Mouse (Mus musculus) embryo, embryonic 10.5 days (tissue): ENCODE results near the gene Appl1.

Source experiments
- DNase-seq: peaks from one replicate; pipeline ENCODE4 v3.0.0-alpha.2; 2015; ENCODE audit warnings: low spot score

The Appl1 gene

DNA sequence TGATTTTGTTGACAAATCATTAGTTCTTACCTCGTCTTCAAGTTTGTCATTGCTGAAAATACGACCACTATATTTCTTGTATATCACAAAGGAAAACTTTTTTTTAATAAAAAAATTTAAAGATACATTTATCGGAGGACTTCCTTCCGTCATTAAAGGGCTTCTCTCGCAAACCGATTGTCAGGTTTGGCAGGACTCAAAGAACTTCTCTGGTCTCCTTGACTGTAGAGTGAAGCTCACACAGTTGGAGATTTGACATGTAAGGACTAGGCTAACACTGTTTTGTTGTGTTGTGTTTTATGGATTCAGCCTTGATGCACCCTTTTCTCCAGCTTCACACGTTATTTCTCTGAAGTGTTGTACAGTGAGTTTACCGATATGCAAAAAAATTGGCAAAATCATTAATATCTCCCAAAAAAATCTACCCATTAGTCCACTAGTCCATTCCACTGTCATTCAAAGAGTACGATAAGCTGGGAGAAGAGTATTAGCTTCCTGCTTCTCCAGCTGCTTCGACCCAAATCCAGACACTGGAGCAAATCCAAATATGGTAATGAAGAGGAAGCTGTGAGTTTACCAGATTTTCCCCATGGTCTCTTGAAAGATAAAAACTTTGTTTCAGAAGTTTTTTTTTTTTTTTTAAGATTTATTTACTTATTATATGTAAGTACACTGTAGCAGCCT lies at the start of gene Appl1:
Gene Appl1 (minus strand): TSS at position 127 of the 684 bp plus-strand sequence.
- peak; percentile 31 for DNase-seq

DNA sequence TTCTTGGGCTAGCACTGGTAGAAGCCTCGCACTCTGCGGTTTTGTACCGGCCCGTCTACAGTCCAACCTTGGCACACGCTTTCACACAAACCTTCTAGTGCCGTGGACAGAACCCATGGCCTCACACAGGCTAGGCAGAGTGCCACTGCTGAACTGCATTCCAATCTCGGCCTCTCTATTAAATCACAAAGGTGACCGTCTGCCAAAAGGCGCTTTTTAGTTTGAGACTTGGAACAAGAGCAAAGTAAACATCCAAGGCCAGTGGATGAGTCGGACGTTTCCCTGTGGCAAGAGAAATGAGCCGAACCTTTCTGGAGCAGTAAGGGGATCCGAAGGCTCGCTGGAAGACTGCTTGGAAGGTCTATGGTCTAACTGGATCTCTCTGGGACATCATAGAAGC lies 48.8 kb upstream of the Appl1 start:
- DNase-seq = no peak

DNA sequence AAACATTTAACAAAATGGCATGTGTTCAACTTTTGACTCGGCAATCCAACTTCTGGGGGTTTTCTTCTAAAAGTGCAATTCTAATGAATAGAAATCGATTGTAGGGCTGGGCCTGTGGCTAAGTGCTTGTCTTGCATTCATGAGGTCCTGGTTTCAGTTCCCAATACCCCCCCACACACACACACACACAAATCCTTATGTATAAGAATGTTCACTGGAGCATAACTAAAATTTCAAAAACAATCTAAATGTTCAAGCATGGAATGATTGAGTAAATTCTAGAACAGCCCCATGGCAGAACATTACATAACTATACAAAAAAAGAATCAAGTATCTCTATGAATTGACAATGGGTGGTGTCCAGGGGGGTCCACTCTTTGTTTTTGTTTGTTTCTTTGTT lies 46.9 kb upstream of the Appl1 start:
- DNase-seq = no peak

DNA sequence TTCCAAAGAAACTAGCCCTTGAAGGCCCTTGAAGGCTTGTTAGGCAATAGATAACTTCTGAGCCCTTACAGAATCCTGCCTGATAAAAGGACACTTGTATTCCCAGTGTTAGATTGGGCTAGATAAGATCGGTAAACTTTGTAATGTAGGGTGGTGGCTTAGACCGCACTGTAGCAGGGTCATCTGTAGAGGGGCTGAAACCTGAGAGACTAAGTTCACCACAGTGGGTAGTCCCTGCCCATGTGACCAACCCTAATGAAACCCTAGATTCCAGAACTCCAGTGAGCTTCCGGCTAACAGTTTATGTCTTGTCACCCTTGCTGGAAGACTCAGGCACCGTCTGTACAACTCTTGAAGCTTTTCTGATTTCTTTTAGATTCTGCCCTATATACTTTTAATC lies 42.6 kb upstream of the Appl1 start:
- no peak for DNase-seq

DNA sequence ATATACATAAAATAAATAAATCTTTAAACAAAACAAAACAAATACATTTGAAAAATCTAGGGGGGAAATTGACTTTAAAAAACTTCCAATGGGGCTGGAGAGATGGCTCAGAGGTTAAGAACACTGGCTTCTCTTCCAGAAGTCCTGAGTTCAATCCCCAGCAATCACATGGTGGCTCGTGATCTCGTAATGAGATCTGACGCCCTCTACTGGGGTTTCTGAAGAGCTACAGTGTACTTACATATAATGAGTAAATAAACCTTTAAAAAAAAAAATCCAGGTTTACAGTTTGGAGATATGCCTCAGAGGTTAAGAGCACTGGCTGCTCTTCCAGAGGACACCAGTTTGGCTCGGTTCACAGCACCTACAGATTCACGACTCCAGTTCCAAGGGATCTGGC lies 40.5 kb upstream of the Appl1 start:
- no peak for DNase-seq

DNA sequence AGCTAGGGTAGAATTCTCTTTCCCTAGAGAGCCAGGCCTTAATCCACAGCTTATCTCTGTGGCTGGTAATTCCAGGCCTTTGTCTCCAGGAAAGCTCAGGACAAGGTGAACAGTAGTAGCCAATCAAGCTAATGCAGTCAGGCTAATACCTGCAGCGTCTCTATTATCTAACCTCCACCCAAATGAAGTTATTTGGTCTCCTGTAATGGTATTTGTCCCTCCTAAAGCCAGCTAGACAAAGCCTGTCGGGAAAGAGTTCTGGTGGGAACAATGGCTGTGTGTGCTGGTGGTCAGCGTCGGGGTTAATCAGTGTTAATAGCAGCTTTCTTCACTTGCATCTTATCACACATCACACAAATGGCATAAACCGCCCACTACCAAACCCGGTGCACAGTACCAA lies 34.9 kb upstream of the Appl1 start:
- DNase-seq = no peak

DNA sequence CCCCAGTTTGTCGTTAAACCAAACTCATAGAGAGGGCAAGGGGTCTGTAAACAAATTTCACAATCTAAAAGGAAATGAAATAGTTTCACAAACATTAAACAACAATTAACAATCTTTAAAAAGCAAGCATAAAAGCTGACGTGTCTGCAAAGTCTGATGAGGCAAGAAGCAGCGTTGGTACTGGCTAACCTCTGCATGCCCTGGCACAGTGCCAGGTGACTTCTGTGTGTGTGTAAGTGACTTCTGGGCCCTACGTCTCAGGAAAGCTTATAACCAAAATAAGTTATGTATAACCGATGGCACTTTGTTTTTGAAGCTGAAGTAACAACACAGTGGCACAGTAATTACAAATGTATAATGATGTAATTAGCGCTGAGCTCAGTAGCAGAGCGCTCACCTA lies 33.9 kb upstream of the Appl1 start:
- DNase-seq = no peak

DNA sequence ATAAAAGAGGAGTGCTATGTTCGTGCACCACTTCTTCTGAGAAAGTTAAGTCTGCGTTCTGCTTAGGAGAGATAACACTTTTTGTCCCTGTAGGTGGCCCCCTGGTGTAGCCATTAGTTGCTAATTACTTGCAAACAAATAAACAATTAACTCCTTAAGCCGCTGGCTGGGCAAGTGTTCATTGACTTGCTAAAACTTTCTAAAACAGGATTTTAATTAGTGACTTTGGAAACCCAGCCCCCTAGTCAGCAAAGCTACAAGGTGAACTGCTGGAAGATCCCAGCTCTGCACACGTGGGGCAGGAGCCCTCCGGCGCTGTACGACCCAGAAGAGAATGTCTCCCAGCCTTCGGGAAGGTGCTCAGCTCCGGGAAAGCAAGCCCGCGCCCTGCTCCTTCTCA lies 29.4 kb upstream of the Appl1 start:
- no peak for DNase-seq

DNA sequence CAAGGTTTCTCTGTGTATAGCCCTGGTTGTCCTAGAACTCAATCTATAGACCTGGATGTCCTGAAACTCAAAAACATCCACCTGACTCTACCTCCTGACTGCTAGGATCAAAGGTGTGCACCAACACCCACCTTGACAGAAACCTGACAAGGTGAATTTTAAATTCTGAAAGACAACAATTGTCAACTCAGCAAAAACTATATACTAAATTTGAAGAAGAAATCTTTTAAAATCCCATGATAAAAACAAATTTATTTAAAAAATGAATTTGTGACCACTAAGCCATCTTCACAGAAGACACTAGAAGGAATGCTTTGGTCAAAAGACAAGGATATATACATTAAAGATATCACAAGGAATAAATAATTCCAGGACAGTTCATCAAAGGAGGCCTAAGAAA lies 25.2 kb upstream of the Appl1 start:
- DNase-seq = no peak

DNA sequence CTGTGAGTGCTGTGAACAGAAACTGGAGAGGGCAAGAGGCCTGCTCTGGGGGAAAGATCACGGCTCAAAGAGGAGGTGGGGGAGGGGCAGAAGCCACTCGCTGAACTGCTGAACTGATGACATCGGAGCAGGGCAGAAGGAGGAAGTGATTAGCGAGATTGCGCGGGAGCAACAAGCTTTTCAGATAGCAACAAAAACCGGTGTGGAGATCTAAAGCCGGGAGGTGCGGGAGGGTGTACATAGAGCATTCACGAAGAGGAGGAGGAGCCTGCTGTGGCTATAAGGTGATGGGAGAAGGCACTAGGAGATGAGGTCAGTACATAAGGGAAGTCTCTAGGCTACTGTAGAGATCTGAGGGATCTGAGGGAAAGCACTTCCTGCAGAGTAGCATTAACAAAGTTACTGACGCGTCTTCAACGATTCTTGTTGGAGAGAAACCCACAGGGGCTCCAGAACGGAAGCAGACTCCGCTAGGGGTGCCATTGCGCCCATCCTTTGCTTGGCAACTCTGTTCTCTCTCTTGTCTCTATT lies 23.2 kb upstream of the Appl1 start, which contains the start of gene Hesx1:
Gene Hesx1 (plus strand): TSS at position 206 of the 531 bp plus-strand sequence.
- DNase-seq = peak; percentile 88

DNA sequence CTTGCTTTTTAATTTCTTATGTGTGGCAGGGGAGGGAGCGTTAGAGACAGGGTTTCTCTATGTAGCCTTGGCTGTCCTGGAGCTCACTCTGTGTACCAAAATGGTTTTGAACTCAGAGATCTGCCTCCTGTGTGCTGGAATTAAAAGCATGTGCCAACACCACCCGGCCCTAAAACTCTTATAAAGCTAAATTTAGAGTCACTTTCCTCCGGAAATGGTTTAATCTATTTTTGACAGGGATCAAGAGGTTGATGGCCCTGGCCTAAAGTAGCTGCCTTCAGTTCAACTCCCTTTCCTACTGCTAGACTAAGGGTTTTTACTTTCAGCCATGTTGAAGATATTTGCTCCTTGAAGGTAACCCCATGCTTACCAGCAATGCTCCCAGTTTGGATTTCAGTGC lies 22.4 kb upstream of the Appl1 start:
- DNase-seq = peak; percentile 27

DNA sequence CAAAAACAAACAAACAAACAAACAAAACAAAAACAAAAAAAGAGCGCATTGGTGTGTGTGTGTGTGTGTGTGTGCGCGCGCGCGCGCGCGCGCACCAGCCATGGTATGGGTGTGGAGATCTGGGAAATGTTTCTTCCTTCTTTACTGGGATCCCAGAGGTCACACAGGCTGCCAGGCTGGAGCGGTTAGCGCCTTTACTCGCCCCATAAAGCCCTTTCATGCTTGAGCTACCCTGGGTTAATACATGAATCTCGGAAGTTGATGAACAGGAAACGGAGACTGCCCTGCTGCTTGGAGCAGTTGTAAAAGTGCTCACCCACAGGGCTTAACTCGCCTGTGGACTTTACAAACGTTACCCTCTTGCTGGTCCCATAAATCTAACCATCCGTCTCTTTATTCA lies 20.6 kb upstream of the Appl1 start:
- DNase-seq = peak; percentile 33

DNA sequence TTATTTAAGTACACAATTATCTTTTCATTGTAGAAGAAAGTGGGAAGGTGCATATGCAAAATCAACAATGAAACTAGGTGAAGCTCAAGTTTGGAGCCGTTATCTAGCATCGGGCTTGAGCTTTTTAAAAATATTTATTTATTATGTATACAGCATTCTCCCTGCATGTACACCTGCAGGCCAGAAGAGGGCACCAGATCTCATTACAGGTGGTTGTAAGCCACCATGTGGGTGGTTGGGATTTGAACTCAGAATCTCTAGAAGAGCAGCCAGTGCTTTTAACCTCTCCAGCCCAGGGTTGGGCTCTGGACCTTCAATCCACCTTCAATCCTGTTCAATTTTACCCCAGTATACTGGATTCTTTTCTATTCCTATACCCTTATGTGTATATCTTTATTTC lies 17.7 kb upstream of the Appl1 start:
- peak; percentile 20 for DNase-seq

DNA sequence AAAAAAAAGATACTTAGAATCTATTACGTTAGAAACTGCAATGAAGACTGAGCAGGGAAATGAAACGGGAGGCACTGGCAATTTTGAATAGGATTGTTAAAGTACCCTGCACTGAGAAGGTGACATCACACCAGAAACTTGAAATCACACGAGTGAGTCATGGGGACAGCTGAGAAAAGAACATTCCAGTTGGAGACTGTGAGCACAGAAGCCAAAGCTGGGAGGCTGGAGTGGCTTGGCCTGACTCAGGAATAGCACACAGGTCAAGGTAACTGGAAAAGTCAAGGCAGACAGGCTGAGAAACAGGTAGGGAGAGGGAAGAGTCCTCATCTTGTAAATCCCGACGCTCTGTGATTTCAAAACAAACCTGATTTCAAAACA lies 11.1 kb upstream of the Appl1 start:
- DNase-seq = no peak

DNA sequence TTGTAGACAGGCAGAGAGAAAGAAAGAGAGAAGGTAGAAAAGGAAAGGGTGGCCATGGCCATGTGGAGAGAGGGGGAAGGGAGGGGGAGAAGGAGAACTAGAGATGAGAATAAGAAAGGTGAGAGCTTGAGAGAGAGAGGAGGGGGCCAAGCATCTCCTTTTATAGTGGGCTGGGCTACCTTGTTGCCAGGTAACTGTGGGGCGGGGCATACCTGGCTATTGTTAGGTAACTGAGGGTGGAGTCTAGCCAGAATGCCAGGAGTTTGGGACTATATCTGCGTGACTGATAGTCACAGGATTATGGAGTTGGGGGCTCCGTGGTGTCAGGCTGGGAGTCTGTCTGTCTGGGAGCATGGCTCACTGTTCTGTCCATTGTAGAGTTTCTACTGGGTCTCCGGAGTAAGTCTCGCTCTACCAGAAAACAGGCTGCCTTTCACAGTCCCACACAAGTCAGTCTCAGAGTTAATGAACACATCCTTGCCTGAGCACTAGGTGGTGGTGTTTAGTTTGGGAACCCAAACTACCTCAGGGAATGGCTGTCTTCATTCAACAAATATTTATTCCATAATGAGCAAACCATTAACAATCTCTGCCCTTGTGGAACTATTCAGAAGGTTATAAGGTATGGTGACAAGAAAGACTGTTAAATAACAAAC lies 10.6 kb upstream of the Appl1 start:
- no peak for DNase-seq

DNA sequence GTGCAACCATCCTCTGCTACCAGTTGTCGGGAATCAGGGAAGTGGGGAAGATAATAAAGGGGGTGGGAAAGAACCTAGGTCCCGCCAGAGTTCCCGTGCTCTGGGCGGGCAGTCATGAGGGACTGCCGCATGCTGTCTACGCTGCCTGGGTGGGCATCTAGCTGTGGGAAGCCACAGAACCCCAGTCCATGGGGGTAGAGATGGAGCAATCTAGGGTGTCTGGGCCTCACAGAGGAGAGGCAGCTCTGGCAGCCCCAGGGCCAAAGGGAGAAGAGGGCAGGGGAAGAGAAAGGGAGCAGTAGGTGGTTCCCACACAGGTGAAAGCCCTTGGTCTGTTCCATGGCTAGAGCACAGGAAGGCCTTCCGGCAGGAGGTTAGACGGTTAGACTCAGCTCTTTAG lies 10.0 kb upstream of the Appl1 start:
- no peak for DNase-seq

DNA sequence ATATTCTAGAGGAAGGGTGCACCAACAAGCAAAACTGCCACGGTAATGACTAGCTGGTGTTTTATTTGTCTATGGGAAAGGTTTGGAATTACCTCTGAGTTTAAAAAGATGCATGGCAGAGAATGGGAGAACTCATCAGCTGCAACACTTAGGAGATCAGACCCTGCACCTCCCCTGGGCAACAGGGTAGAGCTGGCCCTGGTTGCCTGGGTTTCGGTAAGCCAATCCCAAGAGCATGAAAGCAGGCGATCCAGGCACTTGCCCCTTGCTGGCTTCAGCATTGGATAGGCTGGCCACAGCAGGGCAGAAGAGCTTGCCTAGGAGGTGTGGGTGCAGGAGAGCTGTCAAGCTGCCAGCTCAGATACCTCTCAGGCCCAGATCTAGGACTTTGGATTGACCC lies 8.8 kb upstream of the Appl1 start:
- no peak for DNase-seq

DNA sequence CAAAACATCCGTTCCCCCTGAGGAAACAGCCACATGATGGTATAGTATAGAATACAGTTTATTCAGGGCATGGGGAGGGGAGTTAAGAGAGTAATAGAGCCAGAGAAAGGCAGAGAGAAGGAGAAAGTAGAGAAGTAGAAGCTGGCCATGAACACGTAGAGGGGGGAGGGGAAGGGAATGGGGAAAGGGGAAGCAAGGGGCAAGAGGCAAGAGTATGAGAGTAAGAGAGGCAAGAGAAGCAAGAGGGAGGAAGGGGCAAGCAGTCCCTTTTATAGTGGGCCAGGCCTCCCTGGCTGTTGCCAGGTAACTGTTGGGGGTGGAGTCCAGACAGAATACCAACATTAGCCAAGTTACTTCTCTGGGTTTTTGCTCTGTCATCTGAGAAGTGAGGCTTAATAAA lies 6.5 kb upstream of the Appl1 start:
- peak; percentile 21 for DNase-seq

DNA sequence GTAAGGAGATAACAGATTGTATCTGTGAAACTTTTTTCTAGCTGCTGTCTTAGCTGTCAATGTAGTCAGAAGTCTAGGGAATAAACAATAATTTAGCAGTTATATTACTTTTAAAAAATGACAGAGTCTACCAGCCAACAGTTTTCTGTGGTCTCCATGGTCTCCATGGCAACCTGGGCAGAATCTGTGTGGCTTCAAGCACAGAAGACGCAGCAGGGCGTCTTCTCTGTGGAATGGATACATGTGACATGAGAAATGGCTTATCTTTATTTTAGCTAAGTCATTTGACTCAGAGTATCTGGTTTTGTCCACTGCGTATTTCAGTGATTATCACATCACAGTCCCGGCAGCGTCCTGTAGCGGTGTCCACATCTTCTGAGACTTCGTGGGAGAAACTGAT lies 5.2 kb upstream of the Appl1 start:
- DNase-seq = peak; percentile 62

DNA sequence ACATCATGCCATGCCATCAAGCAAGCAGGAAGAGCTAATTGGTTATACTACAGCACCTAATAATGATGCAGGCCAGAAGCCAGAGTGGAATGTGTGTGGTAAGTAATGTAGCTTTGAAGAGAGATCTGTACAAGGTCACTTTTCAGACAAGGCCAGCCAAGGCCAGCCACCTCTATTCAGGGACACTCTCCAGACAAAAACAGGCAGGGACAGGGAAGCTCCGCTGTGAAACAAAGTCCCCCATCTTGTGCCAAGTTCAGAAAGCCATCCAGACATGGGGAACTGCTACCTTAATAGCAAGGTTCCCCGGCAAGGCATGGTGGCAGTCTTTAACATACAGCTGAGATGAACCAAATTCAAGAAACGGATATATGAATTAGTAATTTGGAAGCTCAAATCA lies 4.5 kb upstream of the Appl1 start:
- no peak for DNase-seq

DNA sequence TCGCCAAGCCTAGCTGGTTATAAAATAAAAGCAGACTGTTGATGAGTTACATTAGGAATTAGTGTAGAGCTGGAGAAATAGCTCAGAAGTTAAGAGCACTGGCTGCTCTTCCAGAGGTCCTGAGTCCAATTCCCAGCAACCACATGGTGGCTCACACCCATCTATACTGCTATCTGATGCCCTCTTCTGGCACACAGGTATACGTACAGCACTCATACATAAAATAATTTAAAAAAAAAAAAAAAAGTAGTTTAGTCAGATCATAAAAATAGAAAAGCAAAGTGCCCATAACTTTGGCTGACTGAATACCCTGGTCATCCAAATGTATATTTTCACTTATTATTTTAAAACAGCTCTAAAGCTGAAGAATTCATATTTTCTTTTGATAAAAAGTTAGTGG lies 2.1 kb upstream of the Appl1 start:
- DNase-seq = no peak

DNA sequence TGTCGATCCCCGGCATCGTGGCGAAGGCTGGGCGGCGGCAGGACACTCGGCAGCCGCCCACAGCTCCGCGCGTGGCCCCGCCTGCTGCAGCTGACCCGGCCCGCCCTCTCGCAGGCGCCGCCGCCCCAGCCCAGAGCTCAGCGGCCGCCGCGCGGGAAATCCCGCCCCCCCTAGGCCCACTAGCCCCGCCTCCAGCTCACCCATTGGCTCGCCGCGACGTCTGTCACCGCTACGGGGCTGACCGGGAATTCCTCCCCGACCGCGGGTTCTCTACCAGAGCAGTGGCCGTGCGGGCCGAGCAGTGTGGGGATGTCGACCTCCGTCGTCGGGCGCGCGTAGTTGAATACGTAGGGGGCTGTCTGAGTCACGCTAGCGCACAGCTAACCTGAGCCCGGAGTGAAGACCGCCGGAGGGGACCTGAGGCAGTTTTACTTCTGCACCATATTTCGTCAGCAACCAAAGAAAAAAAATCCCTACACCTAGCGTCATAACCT lies 546 bp downstream of the Appl1 start:
- peak; percentile 96 for DNase-seq

DNA sequence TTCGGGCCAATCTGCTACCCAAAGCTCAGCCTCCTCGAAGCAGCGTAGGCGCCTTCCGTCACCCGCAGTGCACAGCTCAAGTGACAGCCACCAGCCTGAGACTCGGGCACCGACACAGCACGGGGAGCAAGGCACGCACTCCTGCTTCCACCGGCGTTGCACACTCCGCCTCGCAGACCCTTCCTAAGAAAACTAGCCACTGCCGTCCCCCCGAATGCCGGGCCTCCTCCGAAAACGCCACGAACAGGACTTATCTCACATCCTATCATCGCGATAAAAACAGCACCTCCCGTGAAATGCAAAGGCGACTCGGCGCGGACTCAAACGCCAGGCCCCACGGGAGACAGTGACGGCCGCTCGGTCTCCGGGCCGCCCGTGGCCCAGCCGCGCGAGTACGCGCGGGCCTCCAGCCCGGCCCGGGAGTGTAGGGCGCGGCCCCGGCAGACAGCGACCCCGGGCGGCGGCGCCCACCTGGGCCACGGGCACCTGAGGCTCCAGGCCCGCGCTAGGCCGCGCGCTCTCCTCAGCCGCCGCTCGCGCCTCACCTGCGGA lies 1.1 kb downstream of the Appl1 start:
- DNase-seq = peak; percentile 72
